Mouse (Mus musculus): ENCODE results near the gene Dcun1d4.

The Dcun1d4 gene

DNA sequence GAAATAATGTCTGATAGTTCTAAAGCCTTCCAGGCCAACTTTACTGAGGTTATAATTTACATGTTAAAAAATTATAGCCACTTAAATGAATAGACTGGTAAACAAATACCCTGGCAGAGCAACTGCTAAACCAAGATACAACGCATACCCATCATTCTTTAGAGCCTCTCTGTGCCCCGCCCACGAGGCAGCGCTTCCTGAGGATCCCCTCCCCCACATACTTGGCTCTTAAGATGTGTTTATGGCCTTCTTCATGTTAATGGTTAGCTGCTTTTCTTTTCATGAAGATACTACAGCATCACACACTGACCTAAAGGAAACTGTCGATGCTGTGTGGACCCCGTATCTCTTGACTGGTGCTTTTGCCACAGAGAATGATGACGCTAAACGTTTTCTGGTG, 17.8 kb downstream of the Dcun1d4 start:
- 77% methylated on average over 8 of the region's 8 CpGs for WGBS

DNA sequence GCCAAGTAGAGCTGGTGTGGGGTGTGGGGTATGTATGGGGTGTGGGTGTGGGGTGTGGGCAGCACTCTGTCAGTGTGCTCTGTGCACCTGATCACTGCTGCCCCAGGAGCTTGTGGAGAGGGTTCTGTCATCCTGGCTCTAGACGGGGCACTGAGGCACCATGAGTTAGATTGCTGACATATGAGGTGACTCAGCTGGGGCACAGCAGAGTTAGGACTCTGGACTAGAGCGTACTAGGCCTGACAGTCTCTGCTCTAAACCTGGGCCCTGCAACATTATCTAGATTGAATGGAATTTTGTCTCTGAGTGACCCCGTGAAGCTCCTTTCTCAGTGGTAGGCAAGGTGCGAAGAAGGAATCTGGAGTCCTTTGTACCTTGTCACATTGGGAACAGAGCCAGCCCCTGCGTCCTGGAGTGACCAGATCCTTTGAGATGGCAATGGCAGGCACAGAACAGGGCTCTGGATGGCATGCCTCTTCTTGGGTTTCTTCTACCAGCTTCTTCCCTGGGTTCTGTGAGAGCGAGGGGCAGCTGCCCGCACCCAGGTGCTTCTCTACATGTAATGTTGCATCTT, 20.2 kb downstream of the Dcun1d4 start:
- 71% methylated on average over 7 of the region's 7 CpGs for WGBS

DNA sequence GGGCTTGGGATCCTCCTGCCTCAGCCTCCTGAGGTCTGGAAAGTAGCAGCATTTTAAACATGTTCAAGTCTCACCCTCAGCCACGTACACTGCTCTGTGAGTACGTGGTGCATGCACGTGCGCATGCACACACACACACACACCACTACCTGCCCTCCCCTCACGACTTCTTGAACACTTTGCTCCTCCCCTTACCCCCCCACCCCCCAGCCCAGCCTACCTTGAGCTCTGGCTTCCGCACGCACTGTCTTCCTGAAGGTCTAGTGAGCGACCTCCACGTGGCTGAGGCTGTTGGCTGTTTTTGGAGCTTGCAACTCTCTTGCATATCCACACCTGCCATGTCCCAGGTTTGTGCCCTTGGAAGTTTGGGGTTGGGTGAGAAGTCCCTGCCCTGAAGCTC, 21.6 kb downstream of the Dcun1d4 start:
- 93% methylated on average over 9 of the region's 9 CpGs for WGBS

DNA sequence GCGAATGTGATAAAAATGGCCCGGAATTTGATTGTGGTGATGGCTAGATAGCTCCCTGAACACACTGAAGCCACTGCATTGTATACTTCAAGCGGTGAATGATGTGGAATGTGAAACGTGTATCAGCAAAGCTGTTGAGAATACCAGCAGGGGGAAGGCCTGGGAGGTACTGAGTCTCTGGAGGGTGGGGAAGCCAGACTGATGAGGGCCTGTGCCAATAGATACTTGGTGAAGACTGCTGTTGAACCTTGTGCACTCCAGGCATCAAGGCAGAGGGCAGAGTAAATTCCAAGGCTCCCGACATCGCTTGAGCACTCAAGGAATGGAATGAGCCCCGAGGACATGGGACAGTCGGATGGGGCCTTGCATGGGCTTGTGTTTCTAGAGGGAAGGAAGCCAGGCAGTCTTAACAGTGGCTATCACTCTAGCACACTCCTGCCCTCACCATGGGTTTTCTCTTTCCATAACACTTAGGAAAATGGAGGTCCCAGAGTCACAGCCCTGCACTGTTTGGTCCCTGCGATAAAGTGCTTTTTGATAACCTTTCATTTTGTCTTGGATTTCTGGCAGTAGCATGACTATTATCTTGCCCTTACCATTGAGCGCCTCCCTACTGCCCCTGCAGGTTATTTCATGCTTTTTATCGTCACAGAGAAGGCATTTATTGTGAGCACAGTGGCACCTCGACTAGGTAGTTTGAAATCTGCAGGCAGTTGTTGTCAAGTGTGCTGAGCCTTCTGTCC, 22.4 kb downstream of the Dcun1d4 start:
- 80% methylated on average over 12 of the region's 12 CpGs for WGBS

DNA sequence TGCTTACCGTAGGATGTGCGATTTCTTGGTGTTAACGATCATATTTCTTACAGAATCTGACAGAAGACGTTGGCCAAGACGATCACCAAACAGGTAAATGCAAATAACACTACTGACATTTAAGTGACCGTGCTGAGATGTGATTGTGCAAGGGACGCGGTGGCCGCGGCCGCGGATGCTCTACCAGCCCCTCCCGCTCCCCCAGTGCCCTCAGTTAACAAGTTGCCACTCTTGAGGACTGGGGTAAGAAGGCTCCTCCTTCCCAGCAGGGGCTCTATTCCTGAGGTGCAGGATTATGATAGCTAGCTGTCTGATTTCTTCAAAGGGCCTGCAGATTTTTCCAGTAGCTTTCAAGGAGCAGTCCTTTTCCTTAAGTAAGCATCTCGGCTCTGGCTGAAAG, 30.3 kb downstream of the Dcun1d4 start:
- 72% methylated on average over 14 of the region's 14 CpGs for whole genome bisulfite sequencing

DNA sequence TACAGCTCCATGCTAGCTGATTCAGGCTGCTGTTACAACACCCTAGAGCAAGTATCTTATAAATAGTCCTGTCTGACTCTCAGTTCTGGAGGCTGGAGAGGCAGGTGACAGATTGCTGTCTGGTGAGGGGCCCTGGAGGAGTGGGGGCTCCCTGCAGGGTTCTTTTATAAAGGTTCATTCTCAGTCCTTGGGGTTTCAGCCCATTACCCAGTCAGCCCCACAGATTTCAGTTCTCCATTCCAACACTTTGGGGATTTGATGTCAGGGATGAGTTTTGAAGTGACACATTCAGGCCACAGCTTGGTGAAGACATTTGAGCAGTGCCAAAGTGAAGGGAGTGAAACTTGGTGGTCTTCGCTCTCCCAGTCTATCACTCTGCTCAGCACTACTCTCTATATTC, 31.4 kb downstream of the Dcun1d4 start:
- 83% methylated on average over 1 of the region's 1 CpGs for WGBS

DNA sequence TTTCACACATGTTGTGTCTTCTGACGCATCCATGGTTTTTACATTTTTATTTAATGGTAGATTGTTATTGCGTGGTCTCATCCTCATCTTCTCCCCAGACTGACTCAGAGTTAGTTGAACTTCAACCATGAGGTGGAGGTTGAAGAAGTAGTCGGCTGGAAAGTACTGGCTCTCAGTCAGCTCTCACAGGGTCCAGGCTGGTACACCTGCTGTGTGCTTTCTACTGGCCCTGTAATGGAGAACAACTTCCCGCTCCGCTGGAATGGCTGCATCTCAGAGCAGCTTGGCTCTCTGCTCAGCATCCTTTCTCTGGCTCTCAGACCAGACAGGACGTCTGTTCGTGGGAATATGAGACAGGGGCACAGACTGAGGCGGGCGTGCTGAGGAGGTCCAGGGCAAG, 31.9 kb downstream of the Dcun1d4 start:
- WGBS, result 77% methylated on average over 9 of the region's 9 CpGs

DNA sequence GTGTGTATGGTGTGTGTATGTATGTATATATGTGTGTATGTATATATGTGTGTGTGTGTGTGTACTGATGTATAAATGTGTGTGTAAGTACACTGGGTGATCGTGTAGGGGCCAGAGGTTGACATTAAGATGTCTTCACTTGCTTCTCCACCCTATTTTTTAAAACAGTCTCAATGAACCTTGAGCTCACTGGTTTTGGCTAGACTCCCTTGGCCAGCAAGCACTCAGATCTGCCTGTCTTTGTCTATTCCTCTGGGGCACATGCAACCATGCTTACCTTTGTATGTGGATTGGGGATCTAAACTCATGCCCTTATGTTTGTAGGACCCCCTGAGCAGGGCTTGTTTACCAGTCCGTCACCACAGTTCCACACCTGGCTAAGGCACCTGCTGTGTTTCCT, 33.4 kb downstream of the Dcun1d4 start:
- 86% methylated on average over 2 of the region's 2 CpGs for whole genome bisulfite sequencing

DNA sequence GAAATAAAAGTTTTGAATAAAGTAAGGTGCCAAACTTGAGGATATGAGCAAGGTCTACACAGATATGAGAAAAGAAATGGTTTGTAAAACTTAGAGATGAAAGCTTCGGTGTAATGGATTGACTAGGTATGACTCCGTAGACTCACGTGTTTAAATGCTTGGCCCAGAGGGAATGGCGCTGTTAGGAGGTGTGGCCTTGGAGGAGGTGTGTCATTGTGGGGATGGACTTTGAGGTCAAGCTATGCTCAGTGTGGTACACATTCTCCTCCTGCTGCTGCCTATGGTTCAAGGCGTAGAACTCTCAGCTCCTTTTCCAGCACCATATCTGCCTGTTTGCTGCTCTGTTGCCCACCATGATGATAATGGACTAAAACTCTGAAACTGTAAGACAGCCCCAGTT, 36.5 kb downstream of the Dcun1d4 start:
- WGBS, result 93% methylated on average over 5 of the region's 5 CpGs

DNA sequence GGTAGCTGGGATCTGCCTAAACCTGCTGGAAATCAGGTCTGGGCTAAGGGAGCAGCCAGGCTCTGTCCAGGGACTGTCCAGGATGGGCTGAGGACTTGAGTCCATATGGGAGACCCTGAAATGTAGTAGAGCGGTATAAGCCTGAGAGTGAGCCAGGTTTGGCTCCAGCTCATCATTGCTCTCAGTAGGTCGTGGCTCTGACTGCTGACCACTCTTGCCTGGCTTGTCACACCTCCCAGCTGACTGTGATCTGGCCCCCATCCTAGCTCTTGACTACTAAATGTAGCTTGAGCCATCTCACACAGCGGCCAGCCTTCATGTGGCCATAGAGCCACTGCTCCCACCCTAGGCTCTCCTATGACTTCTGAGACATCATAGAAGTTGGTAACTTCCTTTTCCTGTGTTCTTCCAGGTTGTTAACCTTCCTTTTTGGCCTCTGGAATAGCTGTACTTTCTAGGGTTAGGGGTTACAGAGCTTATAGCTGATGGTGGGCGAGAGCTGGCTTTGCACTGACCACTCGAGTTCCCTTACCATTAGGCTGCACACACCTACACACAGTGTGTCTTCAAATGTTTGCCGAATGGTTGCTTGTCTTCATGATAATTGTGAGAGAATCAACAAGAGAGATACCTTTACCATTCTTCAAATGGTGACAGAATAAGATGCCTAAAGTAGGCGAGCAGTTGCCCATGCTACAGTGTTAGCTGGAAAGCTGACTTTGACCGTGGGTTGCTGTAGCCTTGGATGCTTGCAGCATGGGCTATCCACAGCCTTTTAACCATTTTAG, 37.8 kb downstream of the Dcun1d4 start:
- WGBS, result 87% methylated on average over 8 of the region's 8 CpGs

DNA sequence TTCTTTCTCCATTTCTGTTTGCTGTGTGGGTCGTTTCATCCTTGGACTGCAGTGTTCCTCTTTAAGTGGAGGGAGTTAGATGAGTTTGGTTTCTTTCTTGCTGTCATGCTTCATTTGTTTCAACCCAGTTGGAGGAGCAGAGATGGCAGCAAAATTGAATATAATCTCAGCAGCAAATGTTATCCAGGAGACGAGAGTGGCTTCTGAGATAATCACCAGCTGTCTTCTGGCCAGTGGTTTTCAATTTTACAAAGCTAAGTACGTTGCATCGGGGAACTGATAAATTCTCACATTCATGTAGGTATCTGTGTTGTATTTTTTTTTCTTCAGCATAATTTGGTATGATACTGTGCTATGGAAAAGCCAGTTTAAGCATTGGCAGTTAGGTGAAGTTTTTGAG, 40.0 kb downstream of the Dcun1d4 start:
- 75% methylated on average over 4 of the region's 4 CpGs for WGBS

DNA sequence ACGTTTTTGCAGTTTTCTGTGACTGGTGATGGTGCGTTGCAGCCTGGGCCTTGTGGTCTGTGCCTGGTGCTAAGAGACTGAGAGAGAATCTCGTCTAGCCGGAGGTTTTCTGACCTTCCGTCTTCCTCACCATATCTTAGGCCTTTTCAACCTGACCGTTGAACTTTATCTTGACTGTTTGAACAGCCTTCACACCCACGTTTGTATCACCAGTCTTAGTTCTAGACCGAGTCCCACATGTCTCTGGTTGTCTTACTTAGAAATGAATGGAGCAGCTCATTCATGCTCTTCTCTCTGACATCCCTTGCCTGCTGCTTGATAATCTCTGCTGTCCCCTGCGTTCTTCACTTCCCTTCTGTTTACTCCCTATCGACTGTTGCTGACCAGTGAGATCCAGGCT, 42.4 kb downstream of the Dcun1d4 start:
- WGBS, result 89% methylated on average over 10 of the region's 10 CpGs

DNA sequence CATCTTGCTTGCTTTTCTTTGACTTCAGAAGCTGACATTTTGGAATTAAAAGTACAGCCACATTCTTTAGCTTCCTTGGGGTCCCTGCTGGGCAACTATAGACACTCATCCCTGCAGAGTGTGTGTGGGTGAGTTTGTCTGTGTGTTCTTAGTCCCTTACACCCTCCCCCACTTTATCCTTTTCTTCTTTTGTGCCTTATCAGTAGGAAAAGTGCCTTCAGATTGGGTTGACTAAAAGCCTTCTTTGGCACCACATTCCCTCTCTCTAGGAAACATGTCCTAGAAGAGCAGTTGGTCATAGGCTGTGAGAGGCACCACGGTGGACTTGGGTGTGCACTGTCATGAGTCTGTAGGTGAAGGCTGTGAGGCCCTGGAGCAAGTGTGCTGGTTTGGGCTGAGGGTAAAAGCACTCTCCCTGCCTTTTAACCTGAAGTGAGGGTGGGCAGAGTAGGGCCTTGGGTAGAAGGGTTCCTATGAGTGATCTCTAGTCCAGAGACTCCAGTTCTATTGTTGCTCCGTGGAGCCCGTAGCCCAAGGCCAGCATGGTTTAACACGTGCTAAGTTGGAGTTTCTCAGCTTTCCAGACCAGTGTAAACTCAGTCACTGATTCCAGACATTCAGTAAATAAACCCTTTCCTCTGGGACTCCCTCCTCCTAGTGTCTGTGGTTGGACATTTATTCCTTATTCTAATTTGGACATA, 43.6 kb downstream of the Dcun1d4 start:
- WGBS, result 77% methylated on average over 4 of the region's 4 CpGs

DNA sequence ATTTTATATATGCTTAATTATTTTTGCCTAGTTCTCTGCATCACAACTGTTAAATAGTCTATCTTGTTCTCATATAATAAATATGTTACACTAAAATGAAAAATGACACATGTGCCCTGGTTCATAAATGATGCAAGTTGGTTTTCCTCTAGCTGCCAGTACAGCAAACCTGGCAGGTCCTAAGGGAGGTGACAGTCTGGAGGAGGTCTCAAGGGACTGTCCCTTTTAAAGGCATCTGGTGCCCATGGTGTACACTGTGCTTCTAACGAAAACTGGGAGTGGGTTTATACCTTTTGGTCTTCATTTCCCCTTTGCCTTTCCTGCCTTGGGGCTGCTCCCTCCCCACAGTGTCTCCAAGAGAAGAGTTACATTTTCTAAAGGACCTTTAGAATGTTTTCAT, 51.4 kb downstream of the Dcun1d4 start:
- 53% methylated on average over 1 of the region's 1 CpGs for WGBS

DNA sequence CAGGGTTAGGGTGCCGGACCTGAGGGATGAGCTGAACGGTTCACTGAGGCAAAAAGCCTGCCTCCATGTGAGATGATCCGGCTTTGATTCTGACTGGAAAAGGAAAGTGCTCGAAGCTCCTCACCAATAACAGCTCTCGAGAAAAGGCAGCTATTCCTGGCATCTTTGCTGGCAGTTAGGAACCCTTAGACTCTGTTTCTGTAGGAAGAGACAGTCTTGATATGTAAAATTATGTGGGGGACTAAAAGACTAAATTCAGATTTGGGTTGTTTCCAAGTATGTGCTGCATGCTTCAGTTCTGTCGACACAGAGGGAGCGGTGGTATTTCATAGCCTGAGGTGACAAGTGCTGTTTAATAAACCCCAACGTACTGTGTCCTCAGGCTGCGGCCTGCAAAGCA, 52.1 kb downstream of the Dcun1d4 start:
- WGBS, result 45% methylated on average over 9 of the region's 9 CpGs

DNA sequence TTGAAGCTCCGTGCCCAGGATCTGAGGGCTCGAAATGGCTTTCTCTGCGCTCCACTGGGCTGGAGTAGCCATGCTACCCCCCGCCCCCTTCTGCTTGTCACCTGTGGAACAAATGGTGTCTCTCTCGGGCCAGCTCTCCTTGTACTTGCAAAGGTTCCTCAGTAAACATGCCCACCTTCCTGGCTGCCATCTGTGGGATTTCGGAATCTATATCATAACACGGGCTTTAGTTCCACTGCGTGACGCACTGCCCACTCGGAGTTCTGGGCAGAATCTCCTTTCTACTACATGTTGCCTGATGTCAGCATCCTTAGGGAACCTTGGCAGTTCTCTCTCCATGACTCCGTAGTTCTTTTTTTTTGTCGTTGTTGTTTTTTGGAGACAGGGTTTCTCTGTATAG, 56.9 kb downstream of the Dcun1d4 start:
- 73% methylated on average over 12 of the region's 12 CpGs for WGBS

DNA sequence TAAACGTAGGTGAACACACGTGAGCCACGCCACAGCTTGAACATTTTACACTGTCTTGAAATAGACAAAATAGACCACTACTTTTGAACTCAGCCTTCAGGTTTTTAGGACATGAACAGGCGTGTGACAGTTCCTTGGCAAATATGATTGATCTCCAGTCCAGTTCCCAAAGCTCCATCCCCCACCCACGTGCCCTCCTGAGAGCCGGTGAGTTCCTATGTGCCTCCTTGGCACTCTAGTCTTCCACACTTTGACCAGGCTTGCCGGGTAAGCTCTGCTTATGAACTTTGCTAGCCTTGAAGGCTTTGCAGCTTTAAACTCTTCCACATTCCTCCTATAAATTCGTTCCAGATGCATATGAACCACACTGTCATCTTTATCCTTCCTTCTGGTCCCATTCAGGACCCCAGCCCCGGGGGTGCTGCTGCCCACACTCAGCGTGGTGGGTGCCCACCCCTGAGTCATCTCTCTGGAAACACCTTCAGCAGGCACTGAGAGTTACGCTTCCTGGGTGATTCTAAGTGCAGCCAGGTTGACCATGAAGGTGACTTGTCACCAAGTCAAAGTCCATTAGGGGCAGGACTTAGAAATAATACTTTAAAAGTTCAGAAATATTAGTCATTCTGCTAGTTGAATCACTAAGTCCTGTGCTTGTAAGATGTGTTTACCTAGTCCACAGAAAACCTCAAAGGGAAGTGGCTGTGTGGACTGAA, 57.9 kb downstream of the Dcun1d4 start:
- 78% methylated on average over 11 of the region's 11 CpGs for WGBS

DNA sequence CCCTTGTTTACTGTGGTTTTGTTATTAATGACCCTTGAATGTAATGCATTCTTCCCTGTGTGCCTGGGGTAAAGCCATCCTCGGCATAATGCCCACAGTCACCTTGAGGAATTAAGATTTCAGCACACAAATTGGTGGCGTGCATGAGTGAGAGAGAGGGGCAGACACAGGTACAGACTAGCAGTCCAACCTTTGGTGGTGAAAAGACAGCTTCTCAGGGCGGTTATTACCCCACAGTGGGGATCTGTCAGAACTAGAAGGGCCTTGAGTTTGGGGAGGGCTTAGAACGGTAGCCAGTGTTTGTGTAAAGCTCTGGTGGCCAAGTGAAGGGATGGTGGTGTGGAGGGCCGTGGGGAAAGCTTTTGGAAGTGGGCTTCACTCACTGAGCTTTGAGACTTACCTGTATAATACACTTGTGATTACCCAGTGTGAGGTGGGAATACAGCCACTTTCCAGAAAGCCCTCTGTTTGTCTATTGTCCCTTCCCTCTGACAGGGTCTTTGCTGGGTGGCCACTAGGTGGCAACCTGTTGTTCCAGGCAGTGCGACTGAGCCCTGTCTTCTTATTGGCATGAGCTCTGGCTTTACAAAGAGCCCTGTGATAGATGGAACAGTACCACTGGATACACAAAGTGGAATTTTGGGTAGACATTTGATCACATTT, 59.2 kb downstream of the Dcun1d4 start:
- WGBS, result 59% methylated on average over 6 of the region's 6 CpGs

DNA sequence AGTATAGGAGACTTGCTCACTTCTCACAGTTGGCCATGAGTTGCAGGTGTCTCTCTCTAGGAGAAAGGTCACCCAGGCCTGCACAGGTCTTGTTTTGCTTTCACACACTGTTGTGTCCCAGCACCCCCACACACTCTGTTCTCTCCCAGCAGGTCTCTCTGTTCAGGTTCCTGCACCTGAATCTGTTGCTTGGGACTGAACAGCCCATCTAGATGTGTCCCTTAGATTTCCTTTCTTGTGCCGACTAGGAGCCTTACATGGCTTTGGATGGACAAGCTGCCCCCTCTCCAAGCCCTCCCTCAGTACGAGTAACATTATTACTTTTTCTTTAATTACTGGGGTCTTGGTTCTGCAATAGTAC, 59.7 kb downstream of the Dcun1d4 start:
- 83% methylated on average over 2 of the region's 2 CpGs for WGBS

DNA sequence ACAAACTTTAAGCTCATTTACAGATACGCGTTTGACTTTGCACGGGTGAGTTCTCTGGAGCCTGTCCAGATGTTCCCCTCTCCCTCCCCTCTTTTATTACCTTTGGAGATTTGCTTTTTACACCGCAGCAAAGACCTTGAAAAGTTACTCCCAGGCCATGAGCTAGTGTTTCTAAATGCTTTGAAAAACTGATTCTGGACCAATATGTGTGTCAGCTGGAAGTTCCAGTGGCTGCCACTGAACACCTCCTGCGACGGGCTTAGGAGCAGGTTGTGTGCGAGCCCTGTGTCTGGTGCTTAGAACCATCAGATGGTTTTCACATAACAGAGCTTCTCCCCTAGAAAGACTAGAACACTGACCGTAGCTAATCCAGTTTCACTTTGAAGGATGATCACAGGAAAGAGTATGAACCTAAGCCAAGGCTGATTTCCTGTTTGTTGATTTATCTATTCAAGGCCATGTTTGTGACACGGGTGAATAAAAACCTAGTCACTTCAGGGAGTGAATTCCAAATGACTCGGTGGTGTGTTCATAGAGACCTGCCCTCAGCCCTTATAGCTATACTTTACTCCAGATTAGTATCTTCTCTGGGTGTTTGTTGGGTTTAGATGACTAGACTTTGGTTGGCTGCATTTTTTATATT, 63.4 kb downstream of the Dcun1d4 start:
- 79% methylated on average over 10 of the region's 10 CpGs for WGBS

DNA sequence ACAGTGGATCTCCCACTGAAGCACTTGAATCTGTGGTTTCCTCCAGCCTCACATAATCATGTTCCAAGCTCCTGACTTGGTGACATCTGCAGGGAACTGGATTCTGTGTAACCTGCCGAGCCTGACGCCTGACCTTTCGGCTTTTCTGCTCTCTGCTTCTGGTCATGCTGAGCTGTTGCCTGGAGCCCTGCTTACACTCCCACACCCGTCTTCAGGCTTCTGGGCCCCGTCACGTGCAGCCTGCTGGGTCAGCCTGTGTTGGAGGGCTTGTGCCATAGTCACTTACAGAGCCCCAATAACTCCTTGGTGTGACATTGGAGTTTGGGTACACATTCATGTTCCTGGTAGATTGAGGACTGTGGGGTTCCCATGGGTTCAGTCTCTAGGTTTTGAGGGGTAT, 64.8 kb downstream of the Dcun1d4 start:
- WGBS, result 93% methylated on average over 6 of the region's 6 CpGs

Measured in cerebral cortex, adult 2 months (tissue).